Mouse (Mus musculus) midbrain, embryonic 16.5 days (tissue): ENCODE measurements at regions not wholly inside any gene's neighbourhood (a gene's known extent, or its start where the extent isn't known, plus 50 kb on each side); places are given as distances from the start of the nearest gene placed in this dataset.

ENCODE experiments used
- ATAC-seq: fragments of 200-750 bp; cut with Nextera tagmentation; 2 replicates; pipeline ENCODE4 v1.8.0; 2017; ENCODE audit warnings: moderate TSS enrichment
- H3K27ac ChIP-seq: fragments of 300-500 bp; sonication (generic); 2 replicates; pipeline ENCODE4 v1.5.1; 2014; ENCODE audit warnings: mild to moderate bottlenecking, low read length, mixed read lengths
- H3K27me3 ChIP-seq: fragments of 300-500 bp; sonication (generic); 2 replicates; pipeline ENCODE4 v1.6.1; 2014; ENCODE audit warnings: low read depth, low read length, mixed read lengths; ENCODE audit not compliant: control insufficient read depth, insufficient read depth
- H3K36me3 ChIP-seq: fragments of 300-500 bp; sonication (generic); 2 replicates; pipeline ENCODE4 v1.6.1; 2014; ENCODE audit warnings: mild to moderate bottlenecking, low read length, moderate library complexity, mixed read lengths; ENCODE audit not compliant: control insufficient read depth, insufficient read depth
- H3K4me1 ChIP-seq: fragments of 300-500 bp; sonication (generic); 2 replicates; pipeline ENCODE4 v1.6.1; 2014; ENCODE audit warnings: mild to moderate bottlenecking, low read length, mixed read lengths; ENCODE audit not compliant: control insufficient read depth, insufficient read depth
- H3K4me2 ChIP-seq: fragments of 300-500 bp; sonication (generic); 2 replicates; pipeline ENCODE4 v1.6.1; 2014; ENCODE audit warnings: mild to moderate bottlenecking, low read length, mixed read lengths
- H3K4me3 ChIP-seq: fragments of 300-500 bp; sonication (generic); 2 replicates; pipeline ENCODE4 v1.5.1; 2014; ENCODE audit warnings: low read depth, mild to moderate bottlenecking, low read length, moderate library complexity, mixed read lengths
- H3K9ac ChIP-seq: fragments of 300-500 bp; sonication (generic); 2 replicates; pipeline ENCODE4 v1.6.1; 2014; ENCODE audit warnings: low read depth, low read length, mixed read lengths
- H3K9me3 ChIP-seq: fragments of 300-500 bp; sonication (generic); replicated peaks from 2 replicates; pipeline ENCODE4 v1.6.1; 2014; ENCODE audit warnings: mild to moderate bottlenecking, low read length, mixed read lengths; ENCODE audit not compliant: control insufficient read depth, poor library complexity, severe bottlenecking
- WGBS: fragments of 180-500 bp; shearing (Covaris S2); extraction: QIAGEN DNeasy Blood & Tissue Kit; methylation state at CpG from one replicate; pipeline ENCODE4 v1.1.7; 2014; 5-methylcytosine and 5-hydroxymethylcytosine counted together

DNA sequence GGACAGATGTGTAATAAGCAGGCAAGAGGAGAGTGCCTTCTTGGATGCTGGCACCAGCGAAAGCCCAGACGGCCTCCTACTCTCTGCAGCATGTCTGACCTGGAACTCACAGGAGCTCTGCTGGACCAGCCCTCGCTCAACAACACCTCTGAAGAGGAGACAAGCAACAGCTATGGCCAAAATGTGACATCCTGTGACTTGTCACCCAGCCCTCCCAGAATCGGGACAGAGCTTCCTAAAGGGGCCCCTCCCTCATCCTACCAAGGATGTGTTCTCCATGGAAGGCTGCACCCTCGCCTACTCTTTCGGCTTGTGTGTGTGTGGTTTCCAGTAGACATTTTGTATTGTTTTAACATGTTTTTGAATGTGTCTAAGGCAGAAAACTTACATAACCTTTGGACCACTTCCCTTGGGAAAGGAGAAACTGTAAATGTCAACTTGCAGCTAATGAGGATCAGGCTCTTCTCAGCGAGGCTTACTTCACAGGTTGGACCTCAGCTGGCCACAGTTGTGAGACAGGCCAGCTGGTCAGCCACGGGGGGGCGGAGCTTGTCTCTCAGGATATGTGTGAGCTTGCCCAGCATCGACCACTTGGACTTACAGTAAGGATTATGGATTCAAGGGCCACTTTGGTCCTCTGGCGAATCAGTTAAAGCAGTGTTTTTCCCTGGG is 166.7 kb upstream of the Dio3 start:
- H3K9me3 ChIP-seq = no peaks in the 10 kb centered on the region
- no peaks in the 10 kb centered on the region for H3K27me3 ChIP-seq
- H3K36me3 ChIP-seq = no peaks in the 10 kb centered on the region
- WGBS = 77% methylated on average over 11 of the region's 11 CpGs
- no peak overlapping the region for H3K4me2 ChIP-seq
- no peak overlapping the region for H3K9ac ChIP-seq
- ATAC-seq = no peak
- no peak overlapping the region for H3K27ac ChIP-seq
- H3K4me3 ChIP-seq = no peak overlapping the region
- no peaks in the 10 kb centered on the region for H3K4me1 ChIP-seq

DNA sequence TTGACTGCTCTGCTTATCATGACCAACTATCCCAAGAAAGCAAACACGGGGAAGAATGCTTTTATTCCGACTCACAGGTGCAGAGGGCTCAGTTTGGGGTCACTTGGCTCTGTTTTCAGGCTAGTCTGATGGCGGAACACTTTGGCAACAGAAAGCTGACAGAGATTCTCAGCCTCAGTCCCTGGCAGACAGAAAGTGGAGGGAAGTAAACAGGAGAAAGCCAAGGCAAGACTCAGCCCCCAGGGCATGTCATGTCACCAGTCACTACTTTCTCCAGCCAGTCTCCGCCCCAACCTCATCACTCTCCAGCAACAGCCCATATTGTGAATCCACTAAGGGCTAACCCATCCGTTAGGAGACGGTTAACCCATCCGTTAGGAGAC is 166.2 kb upstream of the Dio3 start:
- Histone ChIP-seq H3K27ac (no peak overlapping the region), H3K4me3 (no peak overlapping the region), H3K4me2 (no peak overlapping the region), H3K4me1 (no peaks in the 10 kb centered on the region), H3K36me3 (no peaks in the 10 kb centered on the region), H3K27me3 (no peaks in the 10 kb centered on the region), H3K9me3 (no peaks in the 10 kb centered on the region), H3K9ac (no peak overlapping the region)
- no peak for ATAC-seq
- 87% methylated on average over 7 of the region's 7 CpGs for WGBS

- Histone ChIP-seq H3K36me3 (no peaks in the 10 kb centered on the region), H3K9ac (no peak overlapping the region), H3K27ac (no peak overlapping the region), H3K4me3 (no peak overlapping the region), H3K4me2 (no peak overlapping the region), H3K27me3 (no peaks in the 10 kb centered on the region), H3K9me3 (no peaks in the 10 kb centered on the region), H3K4me1 (no peaks in the 10 kb centered on the region)
- 61% methylated on average over 7 of the region's 7 CpGs for WGBS
- ATAC-seq = no peak
Measured at GRCm38 (mm10) chr12:110120141-110120540, 158.7 kb upstream of the Dio3 start.

- no peak overlapping the region for H3K9ac ChIP-seq
- H3K4me1 ChIP-seq = no peaks in the 10 kb centered on the region
- no peak for ATAC-seq
- H3K36me3 ChIP-seq = no peaks in the 10 kb centered on the region
- WGBS = 80% methylated on average over 4 of the region's 4 CpGs
- no peak overlapping the region for H3K4me3 ChIP-seq
- no peaks in the 10 kb centered on the region for H3K9me3 ChIP-seq
- H3K27me3 ChIP-seq = no peaks in the 10 kb centered on the region
- H3K27ac ChIP-seq = no peak overlapping the region
- H3K4me2 ChIP-seq = no peak overlapping the region
Measured at GRCm38 (mm10) chr12:110122976-110123375, 155.9 kb upstream of the Dio3 start.

- WGBS = 51% methylated on average over 7 of the region's 7 CpGs
- Histone ChIP-seq H3K27me3 (no peaks in the 10 kb centered on the region), H3K9ac (no peak overlapping the region), H3K4me1 (no peaks in the 10 kb centered on the region), H3K36me3 (no peaks in the 10 kb centered on the region), H3K9me3 (no peaks in the 10 kb centered on the region), H3K27ac (no peak overlapping the region), H3K4me3 (no peak overlapping the region), H3K4me2 (no peak overlapping the region)
- ATAC-seq = no peak
Measured at GRCm38 (mm10) chr12:110126525-110126924, 152.3 kb upstream of the Dio3 start.

GRCm38 (mm10) chr12:110145379-110145778 is 133.5 kb upstream of the Dio3 start:
- 63% methylated on average over 5 of the region's 5 CpGs for WGBS
- Histone ChIP-seq H3K4me1 (no peaks in the 10 kb centered on the region), H3K9me3 (peaks cover 3% of the 10 kb centered on the region; the same call in 1 of the 2 replicates), H3K36me3 (no peaks in the 10 kb centered on the region), H3K4me3 (no peak overlapping the region), H3K4me2 (no peak overlapping the region), H3K27me3 (no peaks in the 10 kb centered on the region), H3K9ac (no peak overlapping the region), H3K27ac (no peak overlapping the region)
- ATAC-seq = no peak

DNA sequence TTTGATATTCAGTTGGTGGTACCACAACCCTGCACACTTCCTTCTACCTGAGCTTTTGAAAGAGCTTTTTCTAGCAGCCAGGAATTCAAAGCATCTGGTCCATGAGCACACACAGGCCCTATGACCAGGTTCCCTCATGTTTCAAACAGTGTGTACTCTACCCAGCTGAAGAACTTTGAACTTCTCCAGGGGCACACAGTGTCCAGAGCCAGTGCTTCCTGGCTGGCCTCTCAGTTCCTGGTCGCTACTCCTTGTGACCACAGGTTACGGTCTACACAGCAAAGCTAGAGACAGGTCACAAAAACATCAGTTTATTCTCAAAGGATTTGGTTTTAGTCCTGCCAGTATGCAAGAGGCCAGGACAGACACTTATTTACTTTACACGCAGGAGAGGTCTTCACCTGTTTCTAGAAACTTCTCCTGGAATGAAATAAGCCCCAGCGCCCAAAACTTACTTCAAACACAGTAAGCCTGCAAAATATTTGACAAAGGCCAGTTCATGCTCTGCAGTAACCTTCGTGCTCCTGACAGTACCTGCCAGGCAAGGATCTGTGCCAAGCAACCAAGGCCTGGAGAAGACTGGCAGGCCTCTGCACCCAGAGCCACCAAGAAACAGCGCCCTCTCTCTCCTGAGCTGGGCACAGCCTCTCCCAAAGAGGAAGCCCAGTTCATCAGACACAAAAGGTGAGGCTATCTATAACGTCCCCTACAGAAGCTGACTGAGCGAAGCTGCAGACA is 124.5 kb upstream of the Dio3 start:
- Histone ChIP-seq H3K27me3 (no peaks in the 10 kb centered on the region), H3K36me3 (no peaks in the 10 kb centered on the region), H3K4me2 (no peak overlapping the region), H3K27ac (no peak overlapping the region), H3K9ac (no peak overlapping the region), H3K9me3 (peaks cover 3% of the 10 kb centered on the region; the same call in 1 of the 2 replicates), H3K4me1 (no peaks in the 10 kb centered on the region), H3K4me3 (no peak overlapping the region)
- WGBS = 84% methylated on average over 8 of the region's 8 CpGs
- no peak for ATAC-seq

DNA sequence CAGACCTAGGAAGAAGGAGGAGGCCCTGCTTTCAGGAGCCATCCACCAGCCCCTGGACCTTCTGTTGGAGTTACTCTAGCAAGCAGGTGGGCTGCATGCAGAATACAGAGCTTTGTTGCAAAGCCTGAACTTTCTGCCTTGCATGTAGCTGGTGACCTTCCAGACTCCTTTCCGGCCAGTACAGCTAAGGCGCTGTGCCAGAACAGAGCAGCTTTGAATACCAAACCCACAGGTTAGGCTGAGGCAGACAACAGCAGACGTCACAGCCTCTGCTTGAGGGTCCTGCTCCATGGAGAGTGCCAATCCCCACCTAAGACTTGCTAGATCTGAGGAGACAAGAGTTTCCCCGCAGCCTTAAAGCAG is 123.9 kb upstream of the Dio3 start:
- Histone ChIP-seq H3K27ac (no peak overlapping the region), H3K4me1 (no peaks in the 10 kb centered on the region), H3K4me3 (no peak overlapping the region), H3K9ac (no peak overlapping the region), H3K27me3 (no peaks in the 10 kb centered on the region), H3K36me3 (no peaks in the 10 kb centered on the region), H3K4me2 (no peak overlapping the region), H3K9me3 (no peaks in the 10 kb centered on the region)
- no peak for ATAC-seq
- 81% methylated on average over 4 of the region's 4 CpGs for WGBS

DNA sequence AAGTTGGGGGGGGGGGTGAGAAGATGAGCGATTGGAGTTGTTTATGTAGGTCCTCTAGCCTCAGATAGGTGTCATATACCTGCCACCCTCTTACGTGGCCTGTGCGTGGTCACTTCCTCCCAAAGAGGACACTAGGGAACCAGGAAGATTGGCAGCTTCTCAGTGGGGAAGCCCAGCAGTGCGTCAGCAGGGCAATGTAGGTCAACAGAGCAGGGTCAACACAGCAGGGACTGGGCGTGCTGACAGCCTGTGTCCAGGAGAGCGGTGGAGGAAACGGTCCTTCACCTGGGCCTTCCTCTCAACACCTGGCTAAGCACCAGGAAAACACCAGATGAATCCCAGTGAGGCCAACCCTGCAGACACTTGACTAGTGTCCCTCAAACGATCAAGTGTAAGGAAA is 122.4 kb upstream of the Dio3 start:
- H3K4me3 ChIP-seq = no peak overlapping the region
- no peak overlapping the region for H3K4me2 ChIP-seq
- no peaks in the 10 kb centered on the region for H3K9me3 ChIP-seq
- no peaks in the 10 kb centered on the region for H3K36me3 ChIP-seq
- no peak overlapping the region for H3K27ac ChIP-seq
- WGBS = 54% methylated on average over 8 of the region's 8 CpGs
- no peak for ATAC-seq
- H3K9ac ChIP-seq = no peak overlapping the region
- H3K4me1 ChIP-seq = no peaks in the 10 kb centered on the region
- H3K27me3 ChIP-seq = no peaks in the 10 kb centered on the region
